In the genomic region with DNA sequence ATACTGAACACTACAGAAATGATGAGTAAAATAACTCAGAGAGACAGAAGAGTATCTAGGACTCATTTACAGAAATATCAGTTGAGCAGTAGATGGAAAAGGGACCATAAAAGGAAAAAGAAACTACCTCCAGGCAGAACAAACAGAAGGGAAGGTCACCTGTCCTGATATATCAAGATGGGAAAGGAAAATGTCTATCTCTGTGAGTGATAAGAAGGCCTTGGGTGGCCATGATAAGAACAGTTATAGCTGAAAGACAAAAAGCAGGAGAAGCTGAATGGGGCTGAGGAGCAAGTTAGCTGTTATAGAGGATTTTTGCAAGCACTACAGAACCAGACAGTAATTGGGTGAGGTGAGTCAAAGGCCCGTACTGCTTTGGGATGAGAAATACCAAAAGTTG, we compare ENCODE assay signal across 19 mouse cellular contexts.
"Had no signal": no experiment of that assay in that cellular context is flagged by ENCODE, and none has a peak within 500 bp of the region (broad histone marks: within the 10 kb centered on the region; RNA-seq: fewer than 3 reads in every experiment).

No protein-coding gene starts in this region.

- H3K4me2 ChIP-seq: kidney, embryonic 15.5 days; limb, embryonic 13.5 days; lung, embryonic 14.5 days; midbrain, embryonic 13.5 days; neural tube, embryonic 13.5 days had no signal

- DNase-seq: kidney, adult 8-10 months; kidney, postnatal 10 days; kidney, postnatal 36 days; lung, embryonic 14.5 days; retina, postnatal 1 day; right cerebral cortex, postnatal 25 days; thymus, postnatal 25 days had no signal

- H3K9me3 ChIP-seq: kidney, embryonic 15.5 days; limb, embryonic 10.5 days; limb, embryonic 13.5 days; midbrain, embryonic 10.5 days; midbrain, embryonic 13.5 days; neural tube, embryonic 13.5 days had no signal

- H3K36me3 ChIP-seq: kidney, embryonic 15.5 days; limb, embryonic 10.5 days; limb, embryonic 13.5 days; midbrain, embryonic 10.5 days; midbrain, embryonic 13.5 days; neural tube, embryonic 13.5 days had no signal

- H3K9ac ChIP-seq: kidney, embryonic 15.5 days; limb, embryonic 13.5 days; lung, embryonic 14.5 days; midbrain, embryonic 13.5 days; neural tube, embryonic 13.5 days had no signal

- H3K27ac ChIP-seq: kidney, embryonic 15.5 days; limb, embryonic 10.5 days; limb, embryonic 13.5 days; macrophage; midbrain, embryonic 10.5 days; midbrain, embryonic 13.5 days; neural tube, embryonic 13.5 days; stomach, postnatal 0 days had no signal

- H3K4me3 ChIP-seq: kidney, embryonic 15.5 days; limb, embryonic 10.5 days; limb, embryonic 13.5 days; midbrain, embryonic 10.5 days; midbrain, embryonic 13.5 days; myocyte; neural tube, embryonic 13.5 days had no signal

- H3K27me3 ChIP-seq: kidney, embryonic 15.5 days; midbrain, embryonic 13.5 days had no signal

- ATAC-seq: intestine, postnatal 0 days; lung, postnatal 0 days; midbrain, embryonic 13.5 days; midbrain, embryonic 16.5 days had no signal
